Mouse (Mus musculus) neural tube, embryonic 14.5 days (tissue): ENCODE measurements around the gene Hdac7. TPM values are rescaled to one million over a fixed set of nuclear protein-coding genes. Genes with fewer than 3 reads are reported as not detected.

Experiments
- ATAC-seq: fragments of 200-750 bp; cut with Nextera tagmentation; 2 replicates; pipeline ENCODE4 v1.8.0; 2017; ENCODE audit warnings: low read depth, mild to moderate bottlenecking, moderate TSS enrichment, moderate library complexity
- H3K27ac ChIP-seq: fragments of 300-500 bp; sonication (generic); 2 replicates; pipeline ENCODE4 v1.5.1; 2014; ENCODE audit warnings: low read depth, mild to moderate bottlenecking, control low read depth, low read length, moderate library complexity, mixed read lengths
- H3K27me3 ChIP-seq: fragments of 300-500 bp; sonication (generic); 2 replicates; pipeline ENCODE4 v1.6.1; 2014; ENCODE audit warnings: low read length; ENCODE audit not compliant: control insufficient read depth, insufficient read depth
- H3K36me3 ChIP-seq: fragments of 300-500 bp; sonication (generic); 2 replicates; pipeline ENCODE4 v1.6.1; 2014; ENCODE audit warnings: low read length, mixed read lengths; ENCODE audit not compliant: control insufficient read depth, insufficient read depth
- H3K4me1 ChIP-seq: fragments of 300-500 bp; sonication (generic); 2 replicates; pipeline ENCODE4 v1.6.1; 2014; ENCODE audit warnings: low read length; ENCODE audit not compliant: control insufficient read depth, insufficient read depth
- H3K4me2 ChIP-seq: fragments of 300-500 bp; sonication (generic); 2 replicates; pipeline ENCODE4 v1.6.1; 2014; ENCODE audit warnings: mild to moderate bottlenecking, low read depth, low read length, control low read depth
- H3K4me3 ChIP-seq: fragments of 300-500 bp; sonication (generic); 2 replicates; pipeline ENCODE4 v1.5.1; 2014; ENCODE audit warnings: low read depth, low read length, control low read depth, mixed read lengths
- H3K9ac ChIP-seq: fragments of 300-500 bp; sonication (generic); replicated peaks from 2 replicates; pipeline ENCODE4 v1.6.1; 2014; ENCODE audit warnings: low read depth, mild to moderate bottlenecking, control low read depth, low read length, mixed read lengths
- H3K9me3 ChIP-seq: fragments of 300-500 bp; sonication (generic); 2 replicates; pipeline ENCODE4 v1.6.1; 2016; ENCODE audit warnings: low read length; ENCODE audit not compliant: control insufficient read depth
- WGBS: fragments of 180-500 bp; shearing (Covaris S2); extraction: QIAGEN DNeasy Blood & Tissue Kit; methylation state at CpG from one replicate; pipeline ENCODE4 v1.1.7; 2014; 5-methylcytosine and 5-hydroxymethylcytosine counted together
- polyA plus RNA-seq: library from polyadenylated mRNA; unstranded; fragments of >200 nt; fragmentation: Nextera tagmentation; extraction: Ambion mirVana; gene quantifications from 2 replicates; pipeline ENCODE4 v1.2.1, GENCODE M21; 2014

The Hdac7 gene
- polyA plus RNA-seq, 1 experiment from 2014 or later = 28.7 TPM

- ATAC-seq = no peak
- Histone ChIP-seq H3K36me3 (no peaks in the 10 kb centered on the region), H3K9ac (peak overlapping the region; percentile 52), H3K4me3 (peak overlapping the region; percentile 30), H3K4me1 (peaks cover 29% of the 10 kb centered on the region), H3K4me2 (peak overlapping the region; percentile 78), H3K9me3 (no peaks in the 10 kb centered on the region), H3K27me3 (peaks cover 9% of the 10 kb centered on the region), H3K27ac (peak overlapping the region; percentile 48)
- 4% methylated on average over 23 of the region's 23 CpGs for WGBS
Observed at GRCm38 (mm10) chr15:97766594-97767279, 77.6 kb downstream of the Hdac7 start.

GRCm38 (mm10) chr15:97766194-97766593 is 78.1 kb downstream of the Hdac7 start:
- 3% methylated on average over 8 of the region's 8 CpGs for WGBS
- Histone ChIP-seq H3K4me1 (peaks cover 29% of the 10 kb centered on the region), H3K36me3 (no peaks in the 10 kb centered on the region), H3K27me3 (peaks cover 9% of the 10 kb centered on the region), H3K4me2 (peak overlapping the region; percentile 78), H3K9me3 (no peaks in the 10 kb centered on the region), H3K4me3 (peak overlapping the region; percentile 30), H3K9ac (peak overlapping the region; percentile 52), H3K27ac (peak overlapping the region; percentile 48)
- ATAC-seq = peak; percentile 47

GRCm38 (mm10) chr15:97765090-97765794 is 79.1 kb downstream of the Hdac7 start:
- no peak overlapping the region for H3K27ac ChIP-seq
- H3K4me2 ChIP-seq = peak overlapping the region; percentile 78
- peaks cover 29% of the 10 kb centered on the region for H3K4me1 ChIP-seq
- no peak for ATAC-seq
- H3K36me3 ChIP-seq = no peaks in the 10 kb centered on the region
- 31% methylated on average over 13 of the region's 13 CpGs for WGBS
- H3K9ac ChIP-seq = no peak overlapping the region
- no peaks in the 10 kb centered on the region for H3K9me3 ChIP-seq
- H3K4me3 ChIP-seq = no peak overlapping the region
- peaks cover 9% of the 10 kb centered on the region for H3K27me3 ChIP-seq

- no peak for ATAC-seq
- H3K9me3 ChIP-seq = no peaks in the 10 kb centered on the region
- H3K4me3 ChIP-seq = no peak overlapping the region
- 78% methylated on average over 2 of the region's 2 CpGs for WGBS
- H3K27me3 ChIP-seq = peaks cover 6% of the 10 kb centered on the region; the same call in 1 of the 2 replicates
- H3K36me3 ChIP-seq = no peaks in the 10 kb centered on the region
- peaks cover 29% of the 10 kb centered on the region for H3K4me1 ChIP-seq
- H3K9ac ChIP-seq = no peak overlapping the region
- H3K27ac ChIP-seq = no peak overlapping the region
- no peak overlapping the region for H3K4me2 ChIP-seq
Observed at GRCm38 (mm10) chr15:97764532-97764931, 79.8 kb downstream of the Hdac7 start.

GRCm38 (mm10) chr15:97763256-97764049 is 80.8 kb downstream of the Hdac7 start:
- 60% methylated on average over 9 of the region's 9 CpGs for WGBS

DNA sequence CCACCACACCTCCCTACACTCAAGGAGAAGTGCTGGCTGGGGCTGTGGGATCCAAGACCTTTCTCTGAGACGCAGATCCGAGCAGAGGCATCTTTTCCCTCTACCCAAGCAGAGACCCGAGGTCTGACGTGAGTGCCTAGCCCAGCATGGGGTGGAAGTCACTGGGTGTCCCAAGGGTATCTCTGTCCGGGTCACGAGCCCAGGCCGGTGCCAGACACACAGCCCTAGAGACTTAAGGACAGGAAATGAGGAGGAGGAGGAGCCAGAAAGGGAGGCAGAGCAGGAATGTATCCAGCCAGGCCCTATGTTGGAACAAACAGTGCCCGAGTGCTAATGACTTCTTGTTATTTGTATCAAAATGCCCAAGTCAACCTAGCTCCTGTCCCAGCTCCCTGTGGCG is 81.6 kb downstream of the Hdac7 start:
- Histone ChIP-seq H3K4me3 (no peak overlapping the region), H3K4me1 (peaks cover 22% of the 10 kb centered on the region), H3K4me2 (no peak overlapping the region), H3K36me3 (no peaks in the 10 kb centered on the region), H3K27me3 (peaks cover 6% of the 10 kb centered on the region; the same call in 1 of the 2 replicates), H3K9ac (no peak overlapping the region), H3K9me3 (no peaks in the 10 kb centered on the region), H3K27ac (no peak overlapping the region)
- no peak for ATAC-seq
- WGBS = 71% methylated on average over 9 of the region's 9 CpGs

More at GRCm38 (mm10) chr15:97763256-97764049, 80.8 kb downstream of the Hdac7 start:
- H3K9me3 ChIP-seq = no peaks in the 10 kb centered on the region
- no peaks in the 10 kb centered on the region for H3K36me3 ChIP-seq
- H3K4me2 ChIP-seq = no peak overlapping the region
- no peak overlapping the region for H3K9ac ChIP-seq
- no peak for ATAC-seq
- H3K4me1 ChIP-seq = peaks cover 29% of the 10 kb centered on the region
- H3K27ac ChIP-seq = no peak overlapping the region
- H3K27me3 ChIP-seq = peaks cover 6% of the 10 kb centered on the region; the same call in 1 of the 2 replicates
- no peak overlapping the region for H3K4me3 ChIP-seq

GRCm38 (mm10) chr15:97761438-97761837 is 82.9 kb downstream of the Hdac7 start:
- H3K36me3 ChIP-seq = no peaks in the 10 kb centered on the region

DNA sequence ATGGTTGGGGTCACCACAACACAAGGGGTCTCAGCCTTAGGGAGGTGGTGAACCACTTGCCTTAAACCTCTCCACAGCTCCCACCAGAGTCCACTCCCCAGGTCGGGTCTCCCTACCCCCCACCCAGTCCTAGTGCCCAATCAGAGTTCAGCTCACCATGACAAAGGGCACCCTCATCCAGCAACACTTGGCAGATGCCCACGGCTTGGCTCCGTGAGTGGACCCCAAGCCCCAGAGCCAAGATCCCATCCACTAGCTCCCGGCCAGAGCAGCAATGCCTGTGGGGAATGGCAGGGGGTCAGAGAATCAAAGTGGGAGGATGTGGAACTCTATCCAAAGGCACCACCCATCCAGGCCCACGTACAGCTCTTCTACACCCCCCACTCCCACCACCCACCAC is 83.3 kb downstream of the Hdac7 start:
- no peaks in the 10 kb centered on the region for H3K9me3 ChIP-seq
- WGBS = 60% methylated on average over 5 of the region's 5 CpGs
- H3K4me2 ChIP-seq = no peak overlapping the region
- no peak overlapping the region for H3K27ac ChIP-seq
- no peaks in the 10 kb centered on the region for H3K27me3 ChIP-seq
- H3K4me3 ChIP-seq = no peak overlapping the region
- H3K4me1 ChIP-seq = peaks cover 9% of the 10 kb centered on the region
- H3K9ac ChIP-seq = no peak overlapping the region
- no peaks in the 10 kb centered on the region for H3K36me3 ChIP-seq
- ATAC-seq = no peak

More at GRCm38 (mm10) chr15:97761438-97761837, 82.9 kb downstream of the Hdac7 start:
- Histone ChIP-seq H3K4me2 (no peak overlapping the region), H3K27me3 (peaks cover under 1% of the 10 kb centered on the region; the same call in 1 of the 2 replicates), H3K4me3 (no peak overlapping the region), H3K27ac (no peak overlapping the region), H3K4me1 (peaks cover 13% of the 10 kb centered on the region), H3K9ac (no peak overlapping the region), H3K9me3 (no peaks in the 10 kb centered on the region)
- 45% methylated on average over 13 of the region's 13 CpGs for WGBS
- no peak for ATAC-seq
